Mouse (Mus musculus): ENCODE data around the gene Bmper.

Bmper gene

GRCm38 (mm10) chr9:23236635-23237279 lies 13.9 kb downstream of the Bmper start:
- DNase-seq, result no peak

DNA sequence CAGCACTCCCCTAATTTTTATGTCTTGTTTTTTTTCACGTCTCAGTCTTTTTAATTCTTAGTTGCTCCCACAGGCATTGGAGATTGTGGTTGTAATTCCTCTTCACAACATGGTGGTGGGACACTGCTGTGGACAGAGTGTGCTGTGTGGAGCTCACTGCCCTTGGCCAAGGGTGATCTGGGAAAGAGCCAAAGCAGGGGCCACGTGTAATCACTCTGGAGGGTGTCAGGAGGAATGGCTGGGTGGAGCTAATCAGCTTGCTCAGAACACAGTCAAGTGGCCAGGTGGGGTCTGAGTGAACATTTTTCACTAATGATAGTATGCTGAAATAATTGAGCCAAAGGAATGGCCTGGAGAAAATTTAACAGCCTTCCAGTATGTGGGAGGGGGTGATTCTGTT lies 16.1 kb downstream of the Bmper start:
- no peak for DNase-seq

- DNase-seq, result peak; percentile 12
Measured at GRCm38 (mm10) chr9:23242911-23243310, 20.0 kb downstream of the Bmper start.

DNA sequence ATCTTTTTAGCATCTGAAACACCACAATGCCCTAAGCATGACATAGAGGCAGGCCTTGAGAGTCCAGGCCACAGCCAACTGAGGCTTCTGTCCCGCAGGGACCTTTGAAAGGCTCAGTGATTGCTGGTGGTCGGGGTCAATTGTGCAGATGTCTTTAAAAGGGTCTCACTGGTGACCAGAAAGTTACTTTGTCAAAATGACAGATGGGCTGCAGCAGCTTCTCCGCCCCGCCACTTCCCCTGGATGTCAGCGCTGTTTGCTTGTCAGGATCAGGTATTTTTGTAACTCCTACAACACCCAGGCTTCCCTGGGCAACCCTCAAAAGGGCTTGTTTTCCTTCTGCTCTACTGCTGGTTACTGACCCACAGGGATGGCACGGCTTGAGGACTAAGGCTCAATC lies 21.0 kb downstream of the Bmper start:
- no peak for DNase-seq

- no peak for DNase-seq
Measured at GRCm38 (mm10) chr9:23246389-23246788, 23.5 kb downstream of the Bmper start.

DNA sequence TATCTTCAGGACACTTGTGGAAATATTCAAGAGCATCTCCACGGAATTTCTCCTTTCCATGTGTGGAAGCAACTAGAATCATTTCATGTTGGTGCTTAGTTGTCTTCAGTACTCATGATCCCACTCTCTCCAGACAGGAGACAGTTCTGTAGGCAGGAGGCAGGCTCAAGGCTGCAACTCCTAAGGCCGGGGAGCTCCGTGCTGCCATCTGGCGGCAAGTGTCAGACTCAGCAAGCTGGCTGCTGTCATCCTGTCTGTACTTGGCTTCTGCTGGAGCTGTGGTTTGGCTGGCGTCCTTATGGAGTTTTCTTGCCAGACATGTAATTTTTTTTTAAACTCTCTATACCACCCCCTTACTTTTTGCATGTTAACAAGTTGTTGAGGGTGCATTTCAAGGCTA lies 27.1 kb downstream of the Bmper start:
- peak; percentile 86 for DNase-seq

- DNase-seq, result no peak
Measured at GRCm38 (mm10) chr9:23251001-23251400, 28.1 kb downstream of the Bmper start.

DNA sequence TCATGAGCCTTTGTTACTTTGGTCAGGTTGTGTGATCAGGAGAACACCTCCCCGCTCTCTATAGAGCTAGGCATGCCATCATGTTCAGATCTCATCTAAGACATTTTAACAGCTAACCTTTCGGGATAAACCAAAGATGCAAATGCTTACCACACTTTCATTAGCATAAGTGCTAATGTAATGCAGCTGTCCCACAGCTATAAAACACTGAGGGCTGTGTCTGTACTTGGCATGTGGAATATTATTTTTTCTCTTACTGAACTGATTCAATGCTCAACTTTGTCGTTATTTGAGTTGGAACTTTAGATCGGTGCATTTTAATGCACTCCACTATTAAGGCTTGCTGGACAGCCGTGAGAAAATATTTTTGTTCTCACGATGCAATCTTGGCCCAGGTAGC lies 30.7 kb downstream of the Bmper start:
- DNase-seq, result no peak

GRCm38 (mm10) chr9:23254237-23255214 lies 31.6 kb downstream of the Bmper start:
- DNase-seq, result no peak

- no peak for DNase-seq
Measured at GRCm38 (mm10) chr9:23255841-23256240, 33.0 kb downstream of the Bmper start.

- DNase-seq, result no peak
Measured at GRCm38 (mm10) chr9:23256576-23256975, 33.7 kb downstream of the Bmper start.

DNA sequence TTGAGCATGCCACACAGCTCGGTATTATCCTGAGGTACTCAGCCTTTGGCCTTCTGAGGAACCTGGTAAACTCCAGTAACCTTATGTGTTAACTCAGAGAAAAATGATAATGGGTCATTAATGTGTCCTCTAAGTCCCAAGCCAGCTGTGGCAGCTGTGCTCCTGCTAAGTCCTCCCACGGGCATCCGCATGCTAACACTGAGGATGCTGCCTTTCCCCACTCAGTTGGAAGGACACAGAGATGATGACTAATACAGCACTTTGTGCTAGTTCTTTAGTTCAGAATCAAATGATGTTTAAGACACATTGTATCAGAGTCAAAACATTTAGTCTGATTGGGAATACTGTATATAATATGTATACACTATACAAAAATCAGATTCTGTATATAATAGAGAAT lies 39.0 kb downstream of the Bmper start:
- no peak for DNase-seq

DNA sequence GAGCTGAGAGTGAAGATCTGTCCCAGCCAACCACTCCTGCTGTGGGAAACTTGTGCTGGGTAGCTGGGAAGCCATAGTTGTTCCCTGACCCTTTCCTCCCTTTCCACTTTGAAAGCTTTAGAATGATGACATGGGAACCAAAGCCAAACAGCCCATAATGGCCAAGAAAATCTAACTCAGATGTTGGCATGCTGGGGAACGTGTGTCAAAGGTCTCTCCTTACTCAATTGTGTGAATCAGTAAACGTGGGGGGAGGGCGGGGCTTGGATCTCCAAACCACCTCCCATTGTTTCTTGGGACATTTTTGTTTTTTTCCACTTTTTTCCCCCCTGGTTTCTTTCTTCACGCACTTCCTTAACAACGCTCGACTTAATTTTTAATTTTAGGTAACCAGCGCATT lies 40.0 kb downstream of the Bmper start:
- DNase-seq, result no peak

DNA sequence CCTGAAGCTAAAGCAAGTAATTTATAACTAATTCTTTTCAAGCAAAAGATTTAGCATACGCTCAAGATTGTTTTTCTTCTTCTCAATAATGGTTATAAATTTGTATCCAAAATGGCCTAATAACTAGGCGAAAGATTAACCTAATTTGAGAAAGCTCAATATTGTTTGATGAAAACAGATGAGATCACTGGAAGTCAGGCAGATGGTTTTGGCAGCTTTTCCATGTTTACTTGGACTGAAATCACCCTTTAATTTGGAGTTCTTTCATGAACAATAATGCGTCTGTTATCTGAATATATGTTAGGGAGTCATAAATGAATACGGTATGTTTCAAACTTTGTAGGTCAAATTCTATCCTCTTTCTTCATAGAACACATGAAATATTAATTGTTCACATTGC lies 41.6 kb downstream of the Bmper start:
- DNase-seq, result no peak

GRCm38 (mm10) chr9:23268609-23269008 lies 45.7 kb downstream of the Bmper start:
- DNase-seq, result no peak

- no peak for DNase-seq
Measured at GRCm38 (mm10) chr9:23269087-23269486, 46.2 kb downstream of the Bmper start.

DNA sequence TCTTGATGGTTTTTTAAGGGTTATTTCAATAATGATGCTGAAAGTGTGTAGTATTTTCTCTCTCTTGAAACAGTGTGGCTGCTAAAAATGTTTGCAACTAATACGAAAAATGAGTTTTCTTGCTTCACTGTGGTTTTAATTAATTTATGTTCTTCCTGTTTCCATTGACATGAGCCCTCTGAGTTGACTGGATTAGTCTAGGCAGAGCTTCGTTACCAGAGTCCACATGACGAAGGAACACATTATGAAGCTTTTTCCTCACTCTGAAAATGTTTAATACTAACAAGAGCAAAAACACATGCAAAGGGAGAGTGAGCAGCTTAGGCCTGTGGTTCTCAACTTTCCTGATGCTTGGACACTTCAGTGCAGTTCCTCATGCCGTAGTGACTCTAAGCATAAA lies 53.4 kb downstream of the Bmper start:
- DNase-seq, result no peak

GRCm38 (mm10) chr9:23284940-23285460 lies 62.1 kb downstream of the Bmper start:
- no peak for DNase-seq

DNA sequence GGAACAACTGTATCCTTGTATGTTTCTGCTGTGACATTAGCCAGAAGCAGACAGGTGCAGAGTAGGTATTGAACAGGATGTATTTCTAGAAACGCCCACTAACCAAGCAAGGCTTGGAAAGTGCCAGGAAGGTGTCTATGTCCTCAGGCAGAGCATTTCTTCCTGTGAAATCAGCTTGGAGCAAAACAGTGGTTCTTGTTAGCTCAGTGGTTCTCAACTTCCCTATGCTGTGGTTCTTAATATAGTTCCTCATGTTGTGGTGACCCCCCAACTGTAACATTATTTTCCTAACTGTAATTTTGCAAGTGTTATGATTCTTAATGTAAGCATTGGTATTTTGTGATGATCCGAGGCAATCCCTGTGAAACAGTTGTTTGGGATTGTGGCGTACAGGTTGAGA lies 70.7 kb downstream of the Bmper start:
- no peak for DNase-seq

DNA sequence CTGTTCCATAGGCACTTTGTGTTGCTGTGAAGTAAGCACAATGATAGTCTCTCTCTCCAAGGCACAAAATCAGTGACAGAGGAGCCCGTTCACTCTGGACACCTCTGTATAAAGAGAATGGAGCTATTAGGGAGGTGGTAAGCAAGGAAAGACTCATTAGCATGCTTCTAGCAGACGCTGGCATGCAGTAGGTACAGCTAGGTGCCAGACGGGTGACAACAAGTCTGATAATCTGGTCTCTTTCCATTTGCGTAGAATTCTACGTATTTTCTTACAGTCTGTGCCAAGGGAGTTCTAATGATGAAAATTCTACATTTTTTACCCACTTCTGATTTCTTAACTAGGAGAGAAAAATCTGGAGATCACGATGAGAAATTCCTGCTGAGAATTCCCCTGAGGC lies 72.7 kb downstream of the Bmper start:
- no peak for DNase-seq

GRCm38 (mm10) chr9:23297491-23298170 lies 74.8 kb downstream of the Bmper start:
- no peak for DNase-seq

- DNase-seq, result no peak
Measured at GRCm38 (mm10) chr9:23300376-23300775, 77.5 kb downstream of the Bmper start.

DNA sequence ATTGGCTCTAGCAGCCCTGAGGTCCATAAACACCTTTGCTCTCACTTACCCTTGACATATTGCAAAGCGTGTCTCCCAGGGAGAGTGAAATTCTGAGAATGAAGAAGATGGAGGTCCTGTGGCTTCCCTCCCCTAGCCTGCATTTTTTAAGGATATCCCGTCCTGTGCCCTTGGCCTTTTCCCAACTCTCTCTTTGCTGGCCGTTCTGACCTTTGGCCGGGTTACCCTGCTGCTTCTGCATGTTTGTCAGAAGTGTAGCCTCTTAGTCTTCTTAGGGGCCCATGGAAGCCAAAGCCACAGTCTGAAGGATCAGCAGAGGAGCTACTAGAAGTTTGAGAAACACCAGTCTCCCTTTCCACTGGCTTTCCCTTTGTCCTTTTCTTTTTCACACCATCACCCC lies 82.8 kb downstream of the Bmper start:
- DNase-seq, result peak; percentile 6
